Mouse (Mus musculus): Measurements from ENCODE around the gene Plekho1. TPM values are rescaled to one million over a fixed set of nuclear protein-coding genes. Genes with fewer than 3 reads are reported as not detected.
A peak's percentile ranks its signal among the peaks of the same experiment; 100 is the strongest.
"Not testable (repeated sequence)": the region's sequence is repeated elsewhere in the genome, so short reads cannot be mapped to it uniquely, and the experiment has no call there.

The Plekho1 gene
- total and polyA plus RNA-seq, 2 experiments from 2014 or later, result 39.0 to 57.8 TPM

DNA sequence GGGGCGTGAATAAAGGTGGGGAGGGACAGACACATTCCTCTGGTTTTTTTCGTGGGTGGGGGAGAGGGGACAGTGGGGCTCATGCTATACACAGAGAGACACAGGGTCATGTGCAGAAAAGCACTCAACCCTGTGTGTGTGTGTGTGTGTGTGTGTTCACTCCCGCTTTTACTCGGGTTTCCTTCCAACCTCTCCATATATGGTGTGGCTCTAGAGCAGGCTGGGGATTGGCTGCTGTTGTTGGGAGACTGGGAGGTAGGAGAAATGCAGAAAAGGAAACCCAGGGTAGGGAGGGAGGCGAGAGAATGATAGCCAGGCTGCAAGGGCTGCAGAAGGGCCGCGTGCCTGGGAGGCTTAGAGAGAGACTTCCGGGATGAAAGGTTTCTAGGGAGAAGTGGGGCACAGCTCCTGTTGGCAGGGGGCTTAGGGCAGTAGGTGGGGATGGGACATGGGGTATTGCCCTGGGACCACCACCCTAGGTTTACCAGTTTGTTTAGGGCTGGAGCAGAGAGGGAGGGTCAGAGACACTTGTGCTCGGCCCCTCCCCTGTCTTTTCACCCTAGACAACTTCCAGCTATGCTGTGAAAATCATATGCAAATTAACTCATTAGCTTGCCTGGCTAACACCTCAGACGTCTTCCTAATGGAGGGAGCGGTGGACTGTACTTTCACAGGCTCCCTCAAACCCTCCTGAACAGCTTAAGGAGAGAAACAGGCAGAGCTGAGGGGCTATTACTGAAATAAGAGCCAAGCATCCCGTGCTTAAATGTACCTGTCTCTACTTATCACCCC is 10.4 kb downstream of the Plekho1 start:
- peak; percentile 93 for ATAC-seq

DNA sequence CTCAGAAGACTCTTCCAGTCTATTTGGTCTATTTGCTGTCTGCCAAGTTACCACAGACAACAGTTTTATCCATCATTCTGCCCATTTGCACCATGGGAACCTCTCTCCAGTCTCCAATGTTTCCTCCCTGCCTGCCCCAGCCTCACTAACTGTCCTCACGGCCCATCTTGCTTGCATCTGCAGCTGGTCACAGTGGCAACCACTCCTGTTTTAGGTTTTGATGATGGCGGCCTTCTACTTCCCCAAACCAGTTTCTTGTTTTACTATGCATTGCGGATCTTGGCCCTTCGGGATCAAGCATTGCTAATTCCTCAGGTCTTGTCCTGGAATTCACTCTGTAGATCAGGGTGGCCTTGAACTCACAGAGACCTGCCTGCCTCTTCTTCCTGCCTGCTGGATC is 13.7 kb downstream of the Plekho1 start:
- ATAC-seq (no peak), DNase-seq (ENCODE audit: low spot score) (no peak)
- H3K27me3 ChIP-seq (ENCODE audit: insufficient read depth, low read length), result no peaks in the 10 kb centered on the region
- no peak overlapping the region for H3K9ac ChIP-seq (replicated peaks; ENCODE audit: low read length)
- no peak for TF ChIP-seq CTCF (IDR thresholded peaks at IDR 0.05; ENCODE audit: low read depth)
- no peaks in the 10 kb centered on the region for H3K9me3 ChIP-seq (ENCODE audit: low read length)
- no peak overlapping the region for H3K4me3 ChIP-seq (ENCODE audit: low read length)
- no peak overlapping the region for H3K4me2 ChIP-seq (ENCODE audit: low read depth, low read length)
- WGBS, result 92% methylated on average over 4 of the region's 4 CpGs
- peaks cover 23% of the 10 kb centered on the region for H3K4me1 ChIP-seq (ENCODE audit: insufficient read depth, low read length)
- no peak overlapping the region for H3K27ac ChIP-seq
- H3K36me3 ChIP-seq (ENCODE audit: insufficient read depth, low read length), result no peaks in the 10 kb centered on the region

More for the DNA sequence above, 10.4 kb downstream of the Plekho1 start:
- DNase-seq (ENCODE audit: low spot score), result peak; percentile 86
- H3K9me3 ChIP-seq (ENCODE audit: low read length), result no peaks in the 10 kb centered on the region
- peaks cover 20% of the 10 kb centered on the region for H3K36me3 ChIP-seq (ENCODE audit: insufficient read depth, low read length)
- H3K4me2 ChIP-seq (ENCODE audit: low read depth, low read length), result peak overlapping the region; percentile 42
- H3K27me3 ChIP-seq (ENCODE audit: insufficient read depth, low read length), result no peaks in the 10 kb centered on the region
- WGBS, result 3% methylated on average over 12 of the region's 12 CpGs
- H3K27ac ChIP-seq, result peak overlapping the region; percentile 87
- H3K9ac ChIP-seq (replicated peaks; ENCODE audit: low read length), result peak overlapping the region; percentile 30; the same call in 1 of the 2 replicates
- TF ChIP-seq CTCF (IDR thresholded peaks at IDR 0.05; ENCODE audit: low read depth), result no peak
- H3K4me1 ChIP-seq (ENCODE audit: insufficient read depth, low read length), result peaks cover 23% of the 10 kb centered on the region
- H3K4me3 ChIP-seq (ENCODE audit: low read length), result peak overlapping the region; percentile 8; the same call in 1 of the 2 replicates

DNA sequence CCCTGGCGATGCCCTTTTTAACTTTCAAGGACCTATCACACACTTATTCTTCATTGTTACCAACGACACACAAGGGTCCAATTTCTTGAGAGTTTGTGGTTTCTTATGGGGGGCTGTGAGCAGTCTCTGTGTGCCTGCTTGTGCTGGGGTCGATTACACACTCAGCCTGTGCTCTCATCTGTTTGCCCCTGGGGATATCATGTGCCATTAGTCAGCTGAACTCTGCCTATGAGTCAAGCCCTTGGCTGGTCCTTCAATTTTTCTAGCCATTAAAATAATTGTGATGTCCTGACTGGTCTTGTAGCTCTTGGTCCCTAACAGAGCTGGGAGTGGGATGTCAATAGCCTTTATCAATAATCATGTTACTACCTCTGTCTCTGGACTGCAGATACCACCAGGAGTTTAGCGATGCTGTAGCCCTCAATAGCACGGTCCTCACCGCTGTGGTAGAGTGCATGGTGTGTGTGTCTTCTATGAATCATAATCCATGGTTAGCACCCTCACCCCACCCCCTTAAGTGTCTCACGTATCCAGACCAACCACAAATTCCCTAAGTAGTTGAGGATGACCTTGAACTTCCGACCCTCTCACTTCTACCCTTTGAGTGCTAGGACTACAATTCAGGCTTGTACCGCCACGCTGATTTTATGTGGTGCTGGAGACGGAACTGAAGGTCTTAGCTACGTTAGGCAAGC is 15.4 kb downstream of the Plekho1 start:
- Histone ChIP-seq H3K27me3 (ENCODE audit: insufficient read depth, low read length) (no peaks in the 10 kb centered on the region), H3K27ac (no peak overlapping the region), H3K9ac (replicated peaks; ENCODE audit: low read length) (no peak overlapping the region), H3K36me3 (ENCODE audit: insufficient read depth, low read length) (no peaks in the 10 kb centered on the region), H3K4me1 (ENCODE audit: insufficient read depth, low read length) (peaks cover 10% of the 10 kb centered on the region), H3K4me2 (ENCODE audit: low read depth, low read length) (no peak overlapping the region), H3K9me3 (ENCODE audit: low read length) (no peaks in the 10 kb centered on the region), H3K4me3 (ENCODE audit: low read length) (no peak overlapping the region)
- ATAC-seq (no peak), DNase-seq (ENCODE audit: low spot score) (no peak)
- TF ChIP-seq CTCF (IDR thresholded peaks at IDR 0.05; ENCODE audit: low read depth), result no peak
- 88% methylated on average over 12 of the region's 12 CpGs for WGBS

DNA sequence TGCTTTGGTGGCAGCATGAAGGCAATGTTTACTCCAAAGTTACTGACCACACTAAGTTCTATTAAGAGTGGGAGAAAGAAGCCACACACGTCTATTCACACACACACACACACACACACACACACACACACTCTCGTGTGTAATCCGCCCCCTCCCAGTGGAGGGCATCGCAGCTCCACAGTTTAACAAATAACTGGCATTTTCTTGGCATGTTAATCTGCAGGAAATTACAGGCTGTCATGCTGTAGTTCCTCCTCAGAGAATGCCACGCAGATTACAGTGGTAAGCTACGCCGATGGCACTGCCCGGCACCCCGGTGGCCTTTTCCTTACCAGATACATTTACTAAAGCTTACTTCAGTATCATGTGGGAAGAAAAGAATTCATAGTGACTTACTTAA is 17.5 kb downstream of the Plekho1 start:
- TF ChIP-seq CTCF (IDR thresholded peaks at IDR 0.05; ENCODE audit: low read depth), result no peak
- 51% methylated on average over 9 of the region's 9 CpGs for WGBS
- Histone ChIP-seq H3K4me2 (ENCODE audit: low read depth, low read length) (no peak overlapping the region), H3K36me3 (ENCODE audit: insufficient read depth, low read length) (no peaks in the 10 kb centered on the region), H3K9me3 (ENCODE audit: low read length) (no peaks in the 10 kb centered on the region), H3K4me3 (ENCODE audit: low read length) (no peak overlapping the region), H3K9ac (replicated peaks; ENCODE audit: low read length) (no peak overlapping the region), H3K27me3 (ENCODE audit: insufficient read depth, low read length) (no peaks in the 10 kb centered on the region), H3K4me1 (ENCODE audit: insufficient read depth, low read length) (no peaks in the 10 kb centered on the region), H3K27ac (no peak overlapping the region; the same call in 1 of the 2 replicates)
- ATAC-seq (peak; percentile 28; the same call in 1 of the 2 replicates), DNase-seq (ENCODE audit: low spot score) (peak; percentile 38)

DNA sequence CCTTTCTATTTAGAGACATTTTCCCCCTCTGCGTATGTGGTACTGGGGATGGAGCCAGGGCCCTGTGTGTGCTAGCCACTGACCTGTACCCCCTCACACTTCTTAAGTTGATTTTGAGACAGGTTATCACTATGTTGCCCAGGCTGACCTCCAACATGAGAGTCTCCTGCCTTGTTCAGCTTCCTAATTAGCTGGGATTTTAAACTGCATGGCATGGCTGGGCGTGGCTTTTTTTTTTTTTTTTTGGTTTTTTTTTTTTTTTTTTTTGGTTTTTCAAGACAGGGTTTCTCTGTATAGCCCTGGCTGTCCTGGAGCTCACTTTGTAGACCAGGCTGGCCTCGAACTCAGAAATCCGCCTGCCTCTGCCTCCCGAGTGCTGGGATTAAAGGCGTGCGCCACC is 18.2 kb downstream of the Plekho1 start:
- not testable (repeated sequence) for H3K27me3 ChIP-seq (ENCODE audit: insufficient read depth, low read length); H3K36me3 ChIP-seq (ENCODE audit: insufficient read depth, low read length); H3K9me3 ChIP-seq (ENCODE audit: low read length); H3K9ac ChIP-seq (replicated peaks; ENCODE audit: low read length); H3K4me1 ChIP-seq (ENCODE audit: insufficient read depth, low read length); DNase-seq (ENCODE audit: low spot score); H3K4me2 ChIP-seq (ENCODE audit: low read depth, low read length); H3K4me3 ChIP-seq (ENCODE audit: low read length); H3K27ac ChIP-seq; ATAC-seq
- 95% methylated on average over 5 of the region's 7 CpGs for WGBS

DNA sequence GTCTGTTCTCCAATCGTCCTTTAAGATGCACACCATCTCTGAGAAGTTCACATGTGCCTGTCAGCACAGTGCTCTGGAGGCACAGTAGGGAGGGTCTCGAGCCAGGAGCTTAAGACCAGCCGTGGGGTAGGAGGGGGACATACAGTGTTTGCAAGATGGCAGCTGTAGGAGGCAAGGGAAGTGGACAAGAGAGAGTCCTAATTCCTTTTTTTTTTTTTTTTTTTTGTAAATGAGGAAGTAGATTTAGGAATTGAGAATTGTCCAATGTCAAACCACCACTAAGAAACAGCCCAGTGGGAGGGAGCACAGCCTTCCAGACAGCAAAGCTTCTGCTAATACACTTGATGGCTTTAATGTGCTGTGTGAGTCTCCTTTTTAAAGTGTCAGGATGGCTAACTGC is 18.7 kb downstream of the Plekho1 start:
- WGBS, result 56% methylated on average over 3 of the region's 3 CpGs
- ATAC-seq, result no peak
- H3K36me3 ChIP-seq (ENCODE audit: insufficient read depth, low read length), result no peaks in the 10 kb centered on the region
- no peak overlapping the region for H3K27ac ChIP-seq
- no peak overlapping the region for H3K4me3 ChIP-seq (ENCODE audit: low read length)
- TF ChIP-seq CTCF (IDR thresholded peaks at IDR 0.05; ENCODE audit: low read depth), result no peak
- peaks cover 6% of the 10 kb centered on the region; the same call in 1 of the 2 replicates for H3K4me1 ChIP-seq (ENCODE audit: insufficient read depth, low read length)
- H3K9me3 ChIP-seq (ENCODE audit: low read length), result no peaks in the 10 kb centered on the region
- H3K27me3 ChIP-seq (ENCODE audit: insufficient read depth, low read length), result no peaks in the 10 kb centered on the region
- H3K4me2 ChIP-seq (ENCODE audit: low read depth, low read length), result no peak overlapping the region
- DNase-seq (ENCODE audit: low spot score), result no peak
- no peak overlapping the region for H3K9ac ChIP-seq (replicated peaks; ENCODE audit: low read length)
